ENCODE assay signal across 13 mouse cellular contexts in the genomic region with DNA sequence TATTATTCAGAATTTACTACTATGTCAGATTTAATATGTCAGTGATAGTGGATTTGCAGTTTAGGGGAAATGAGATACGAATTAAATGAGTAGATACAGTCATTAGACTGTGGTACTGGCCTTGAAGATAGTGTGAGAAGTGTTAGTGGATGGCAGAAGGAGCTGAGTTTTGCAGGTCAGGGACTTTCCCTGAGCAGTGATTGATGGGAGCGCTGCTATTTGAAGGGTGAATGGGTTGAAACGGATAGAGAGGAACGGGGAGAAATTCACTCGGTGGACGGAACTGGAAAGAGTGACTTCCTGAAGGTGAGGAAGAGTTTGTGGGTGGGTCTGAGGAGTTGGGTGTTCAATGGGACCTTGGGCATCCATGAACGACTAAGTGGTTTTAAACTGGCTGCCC. TPM values are rescaled to one million over a fixed set of nuclear protein-coding genes. Genes with fewer than 3 reads are reported as not detected.
DNase-seq lines count a peak whose midpoint lies in the region; ATAC-seq and TF ChIP-seq lines count a peak whose summit lies in the region.
"Had no signal": no experiment of that assay in that cellular context is flagged by ENCODE, and none has a peak within 500 bp of the region (broad histone marks: within the 10 kb centered on the region; RNA-seq: fewer than 3 reads in every experiment).

No protein-coding gene starts in this region.

- ATAC-seq in limb, embryonic 12.5 days (ENCODE audit: insufficient number of reproducible peaks, insufficient read depth, low FRiP score, low TSS enrichment, low read depth): 0 out of 2 replicates have a peak, but pooled peaks have one; percentile 15
- no peak for ATAC-seq in stomach, embryonic 14.5 days (ENCODE audit: insufficient number of reproducible peaks, insufficient read depth, low FRiP score, low read depth)
- no peak for ATAC-seq in midbrain, embryonic 16.5 days
- ATAC-seq: activated CD4-positive, CD25-positive, alpha-beta regulatory T cell, adult 4 months had no signal

- TF ChIP-seq POLR2A in heart, adult 2 months (IDR thresholded peaks at IDR 0.05; ENCODE audit: insufficient read depth, low read depth, low read length): no peak
- TF ChIP-seq POLR2A in embryonic fibroblast, embryonic 13.5 days (IDR thresholded peaks at IDR 0.05; ENCODE audit: low read depth, low read length): no peak

- H3K4me3 ChIP-seq in heart, adult 2 months: no peak overlapping the region
- H3K4me3 ChIP-seq in limb, embryonic 12.5 days (replicated peaks): no peak overlapping the region
- no peak overlapping the region for H3K4me3 ChIP-seq in limb, embryonic 10.5 days
- H3K4me3 ChIP-seq in embryonic fibroblast, embryonic 13.5 days (ENCODE audit: insufficient read depth, low read length): peak overlapping the region; percentile 7; the same call in 1 of the 2 replicates
- H3K4me3 ChIP-seq in stomach, embryonic 14.5 days (ENCODE audit: low read depth, low read length): no peak overlapping the region
- no peak overlapping the region for H3K4me3 ChIP-seq in midbrain, embryonic 16.5 days (ENCODE audit: low read depth, low read length)

- H3K4me1 ChIP-seq in heart, adult 2 months (ENCODE audit: control insufficient read depth, insufficient read depth, low read length): peaks cover 9% of the 10 kb centered on the region
- H3K4me1 ChIP-seq in limb, embryonic 12.5 days (replicated peaks): peaks cover 7% of the 10 kb centered on the region; the same call in 1 of the 2 replicates
- peaks cover 4% of the 10 kb centered on the region for H3K4me1 ChIP-seq in limb, embryonic 10.5 days
- no peaks in the 10 kb centered on the region; the same call in 1 of the 2 replicates for H3K4me1 ChIP-seq in embryonic fibroblast, embryonic 13.5 days (ENCODE audit: control insufficient read depth, insufficient read depth, low read length)
- H3K4me1 ChIP-seq in stomach, embryonic 14.5 days (ENCODE audit: control insufficient read depth, insufficient read depth, low read length): no peaks in the 10 kb centered on the region
- H3K4me1 ChIP-seq in midbrain, embryonic 16.5 days (ENCODE audit: control insufficient read depth, insufficient read depth, low read length): no peaks in the 10 kb centered on the region; the same call in 1 of the 2 replicates

- no peak for TF ChIP-seq CTCF in heart, adult 2 months (IDR thresholded peaks at IDR 0.05)
- TF ChIP-seq CTCF in embryonic fibroblast, embryonic 13.5 days (IDR thresholded peaks at IDR 0.05; ENCODE audit: borderline replicate concordance, insufficient read depth, low read length): no peak

- H3K36me3 ChIP-seq in heart, adult 2 months (ENCODE audit: control insufficient read depth, insufficient read depth, low read length): no peaks in the 10 kb centered on the region
- H3K36me3 ChIP-seq in limb, embryonic 12.5 days: no peaks in the 10 kb centered on the region
- no peaks in the 10 kb centered on the region for H3K36me3 ChIP-seq in limb, embryonic 10.5 days
- no peaks in the 10 kb centered on the region for H3K36me3 ChIP-seq in stomach, embryonic 14.5 days (ENCODE audit: control insufficient read depth, insufficient read depth, low read length)
- no peaks in the 10 kb centered on the region for H3K36me3 ChIP-seq in midbrain, embryonic 16.5 days (ENCODE audit: control insufficient read depth, insufficient read depth, low read length)

- TF ChIP-seq EP300 in heart, adult 2 months (IDR thresholded peaks at IDR 0.05; ENCODE audit: insufficient read depth, low read depth, low read length): no peak

- H3K9me3 ChIP-seq in limb, embryonic 12.5 days: no peaks in the 10 kb centered on the region
- no peaks in the 10 kb centered on the region for H3K9me3 ChIP-seq in limb, embryonic 10.5 days (replicated peaks)
- H3K9me3 ChIP-seq in stomach, embryonic 14.5 days (ENCODE audit: control insufficient read depth, low read depth, low read length): no peaks in the 10 kb centered on the region
- H3K9me3 ChIP-seq in midbrain, embryonic 16.5 days (replicated peaks; ENCODE audit: control insufficient read depth, low read length, poor library complexity, severe bottlenecking): no peaks in the 10 kb centered on the region

- WGBS in heart, adult 2 months: 33% methylated on average over 7 of the region's 7 CpGs
- WGBS in limb, embryonic 12.5 days: 52% methylated on average over 7 of the region's 7 CpGs
- WGBS in limb, embryonic 10.5 days: 54% methylated on average over 7 of the region's 7 CpGs
- 40% methylated on average over 7 of the region's 7 CpGs for WGBS in stomach, embryonic 14.5 days
- 58% methylated on average over 7 of the region's 7 CpGs for WGBS in midbrain, embryonic 16.5 days

- H3K4me2 ChIP-seq in limb, embryonic 12.5 days: no peak overlapping the region
- H3K4me2 ChIP-seq in stomach, embryonic 14.5 days (replicated peaks; ENCODE audit: low read depth, low read length): peak overlapping the region; percentile 59
- H3K4me2 ChIP-seq in midbrain, embryonic 16.5 days (ENCODE audit: low read length): no peak overlapping the region

- H3K9ac ChIP-seq in heart, adult 2 months (ENCODE audit: low read depth, low read length): no peak overlapping the region
- H3K9ac ChIP-seq in limb, embryonic 12.5 days (replicated peaks): no peak overlapping the region
- no peak overlapping the region for H3K9ac ChIP-seq in stomach, embryonic 14.5 days (replicated peaks; ENCODE audit: low read depth, low read length)
- no peak overlapping the region for H3K9ac ChIP-seq in midbrain, embryonic 16.5 days (ENCODE audit: low read depth, low read length)

- intact Hi-C loops in heart, adult 2 months (cut with DNase I): loop anchor here (5.0 to 10.0 kb wide), 3 partner anchors 202 to 385 kb away; no protein-coding TSS in a partner anchor

- peak overlapping the region; percentile 87; the same call in 1 of the 2 replicates for H3K27ac ChIP-seq in heart, adult 2 months
- no peak overlapping the region for H3K27ac ChIP-seq in limb, embryonic 12.5 days
- H3K27ac ChIP-seq in limb, embryonic 10.5 days: no peak overlapping the region
- H3K27ac ChIP-seq in embryonic fibroblast, embryonic 13.5 days (ENCODE audit: insufficient read depth, low read length): peak overlapping the region; percentile 38; the same call in 1 of the 2 replicates
- H3K27ac ChIP-seq in stomach, embryonic 14.5 days (ENCODE audit: low read length): no peak overlapping the region
- H3K27ac ChIP-seq in midbrain, embryonic 16.5 days (ENCODE audit: low read length): no peak overlapping the region
- H3K27ac ChIP-seq: hindbrain, postnatal 0 days had no signal

- no peaks in the 10 kb centered on the region for H3K27me3 ChIP-seq in heart, adult 2 months (ENCODE audit: control insufficient read depth, insufficient read depth, low read length)
- H3K27me3 ChIP-seq in limb, embryonic 12.5 days: no peaks in the 10 kb centered on the region
- H3K27me3 ChIP-seq in limb, embryonic 10.5 days (ENCODE audit: low read depth, poor library complexity, severe bottlenecking): 0 out of 2 replicates have a peak, but pooled peaks cover 11% of the 10 kb centered on the region
- H3K27me3 ChIP-seq in stomach, embryonic 14.5 days (ENCODE audit: control insufficient read depth, insufficient read depth, low read length): no peaks in the 10 kb centered on the region
- H3K27me3 ChIP-seq in midbrain, embryonic 16.5 days (ENCODE audit: control insufficient read depth, insufficient read depth, low read depth, low read length): no peaks in the 10 kb centered on the region

- DNase-seq in heart, adult 2 months: no peak
- DNase-seq in heart, adult 11 months: no peak
- DNase-seq in limb, embryonic 10.5 days (ENCODE audit: low spot score): no peak
- DNase-seq in urinary bladder, postnatal 14 days (ENCODE audit: low spot score): no peak

- no peaks in the 10 kb centered on the region for H3K79me2 ChIP-seq in heart, adult 2 months (replicated peaks; ENCODE audit: control insufficient read depth, insufficient read depth, low read length)

RNA-seq across cellular contexts. Expression of a gene that starts 43.7 kb away (rescaled TPM):
- 10 to 100 TPM; 16.3 to 18.4 TPM for total RNA-seq in heart, adult 2 months (2021)
- polyA plus RNA-seq in heart, adult 2 months (2012; rRNA removed): 3.9 and 7.8 TPM in 2 replicates
- 33.3 and 36.3 TPM in 2 replicates for polyA plus RNA-seq in limb, embryonic 12.5 days (2016; fragmentation: Nextera tagmentation; extraction: Ambion mirVana)
- 34.9 and 36.1 TPM in 2 replicates for polyA plus RNA-seq in limb, embryonic 10.5 days (2016; fragmentation: Nextera tagmentation; extraction: Ambion mirVana)
- polyA plus RNA-seq in embryonic fibroblast, embryonic 13.5 days (2011; ENCODE audit: insufficient read length, low read depth, missing spikeins): 85.9 and 93.0 TPM in 2 replicates
- 35.6 and 38.8 TPM in 2 replicates for polyA plus RNA-seq in stomach, embryonic 14.5 days (2014; fragmentation: Nextera tagmentation; extraction: Ambion mirVana)
- 15.3 and 16.0 TPM in 2 replicates for polyA plus RNA-seq in midbrain, embryonic 16.5 days (2015; fragmentation: Nextera tagmentation; extraction: Ambion mirVana)

RNA-seq across cellular contexts. Expression of a gene that starts 44.0 kb away (rescaled TPM):
- not detected for total RNA-seq in heart, adult 2 months (2021)
- polyA plus RNA-seq in heart, adult 2 months (2012; rRNA removed): not detected in 2 replicates
- 0.28 and 0.35 TPM in 2 replicates for polyA plus RNA-seq in limb, embryonic 12.5 days (2016; fragmentation: Nextera tagmentation; extraction: Ambion mirVana)
- 0.26 TPM in 1 of 2 replicates, not detected in the other for polyA plus RNA-seq in limb, embryonic 10.5 days (2016; fragmentation: Nextera tagmentation; extraction: Ambion mirVana)
- not detected in 2 replicates for polyA plus RNA-seq in embryonic fibroblast, embryonic 13.5 days (2011; ENCODE audit: insufficient read length, low read depth, missing spikeins)
- 0.41 TPM in 1 of 2 replicates, not detected in the other for polyA plus RNA-seq in stomach, embryonic 14.5 days (2014; fragmentation: Nextera tagmentation; extraction: Ambion mirVana)
- polyA plus RNA-seq in midbrain, embryonic 16.5 days (2015; fragmentation: Nextera tagmentation; extraction: Ambion mirVana): not detected in 2 replicates
- total RNA-seq: common myeloid progenitor, adult 5-6 weeks; layer of hippocampus, postnatal 14 days had no signal
- polyA plus RNA-seq: activated CD4-positive, CD25-positive, alpha-beta regulatory T cell, adult 4 months; gonadal fat pad, adult 2 months had no signal

Comparison
In these comparisons a context has a peak if more than half of its experiments do, and no peak if none do; other contexts are left out.
1. H3K27ac ChIP-seq: peak in heart, adult 2 months (single experiment) and embryonic fibroblast, embryonic 13.5 days (single experiment); none in limb, embryonic 12.5 days (single experiment), limb, embryonic 10.5 days (single experiment), stomach, embryonic 14.5 days (single experiment) and midbrain, embryonic 16.5 days (single experiment).